Mouse (Mus musculus): ENCODE data around the gene Gdpd1. TPM values are rescaled to one million over a fixed set of nuclear protein-coding genes. Genes with fewer than 3 reads are reported as not detected.

Gene Gdpd1
- polyA plus RNA-seq, 1 experiment from 2014 or later, result 186 TPM

DNA sequence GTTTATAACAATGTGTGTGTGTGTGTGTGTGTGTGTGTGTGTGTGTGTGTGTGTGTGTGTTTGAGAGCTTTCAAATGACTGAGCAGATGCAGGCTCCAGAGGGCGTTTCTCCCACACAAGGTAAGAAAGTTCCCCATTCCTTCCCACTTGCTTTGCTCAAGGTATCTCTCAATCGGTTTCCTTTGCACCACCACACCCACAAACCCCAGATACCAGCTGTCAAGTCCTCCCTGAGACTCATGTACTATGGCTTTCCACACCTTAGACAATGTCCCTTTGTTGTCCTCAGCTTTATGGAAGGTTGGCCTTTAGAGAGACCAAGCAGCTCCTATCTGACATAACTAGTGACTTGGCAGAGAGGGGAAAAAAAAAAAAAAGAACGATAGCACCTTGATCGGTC lies 51.1 kb downstream of the Gdpd1 start:
- 83% methylated on average over 4 of the region's 4 CpGs for WGBS
- Histone ChIP-seq H3K4me2 (replicated peaks) (no peak overlapping the region), H3K36me3 (no peaks in the 10 kb centered on the region), H3K27me3 (no peaks in the 10 kb centered on the region), H3K9me3 (no peaks in the 10 kb centered on the region), H3K27ac (no peak overlapping the region), H3K4me3 (replicated peaks) (no peak overlapping the region), H3K4me1 (replicated peaks) (no peaks in the 10 kb centered on the region), H3K9ac (replicated peaks) (no peak overlapping the region)
- ATAC-seq, result no peak

DNA sequence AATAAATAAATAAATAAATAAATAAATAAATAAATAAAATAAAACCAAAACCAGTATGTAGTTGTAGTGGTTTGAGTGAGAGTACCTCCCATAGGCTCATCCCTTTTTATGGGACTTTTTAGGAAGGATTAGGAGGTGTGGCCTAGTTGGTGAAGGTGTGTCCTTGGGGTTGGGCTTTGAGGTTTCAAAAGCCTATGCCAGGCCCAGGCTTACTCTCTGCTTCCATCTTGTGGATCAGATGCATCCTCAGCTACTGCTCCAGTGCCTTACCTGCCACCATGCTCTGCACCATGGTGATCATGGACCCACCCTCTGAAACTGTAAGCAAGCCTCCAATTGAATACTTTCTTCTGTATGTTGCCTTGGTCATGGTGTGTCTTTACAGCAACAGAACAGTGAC lies 52.3 kb downstream of the Gdpd1 start:
- Histone ChIP-seq H3K27me3 (no peaks in the 10 kb centered on the region), H3K27ac (no peak overlapping the region), H3K9me3 (no peaks in the 10 kb centered on the region), H3K4me3 (replicated peaks) (no peak overlapping the region), H3K36me3 (no peaks in the 10 kb centered on the region), H3K4me1 (replicated peaks) (no peaks in the 10 kb centered on the region), H3K9ac (replicated peaks) (no peak overlapping the region), H3K4me2 (replicated peaks) (no peak overlapping the region)
- no peak for ATAC-seq

GRCm38 (mm10) chr11:87020449-87020848 lies 53.4 kb downstream of the Gdpd1 start:
- 86% methylated on average over 5 of the region's 5 CpGs for WGBS
- no peaks in the 10 kb centered on the region for H3K4me1 ChIP-seq (replicated peaks)
- no peak overlapping the region for H3K4me3 ChIP-seq (replicated peaks)

DNA sequence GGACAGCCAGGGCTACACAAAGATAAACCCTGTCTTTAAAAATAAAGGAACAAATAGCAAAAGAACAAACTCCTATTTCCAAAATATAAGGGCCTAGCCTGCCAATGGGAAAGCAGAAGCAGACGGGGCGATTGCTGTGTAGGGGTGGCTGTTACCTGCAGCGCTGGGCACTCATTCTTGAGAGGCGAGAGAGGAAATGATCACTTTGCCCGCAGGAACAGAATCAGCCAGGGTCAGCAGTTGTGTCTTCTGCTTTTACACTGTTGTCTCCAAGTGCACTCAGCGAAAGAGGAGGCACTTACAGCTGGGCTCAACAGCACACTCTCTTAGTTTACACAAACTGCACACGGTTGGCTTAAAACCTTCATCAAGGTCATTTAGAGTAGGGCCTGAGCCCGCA lies 54.4 kb downstream of the Gdpd1 start:
- H3K4me3 ChIP-seq (replicated peaks), result no peak overlapping the region
- H3K27ac ChIP-seq, result no peak overlapping the region
- no peak for ATAC-seq
- no peaks in the 10 kb centered on the region for H3K4me1 ChIP-seq (replicated peaks)
- H3K36me3 ChIP-seq, result no peaks in the 10 kb centered on the region
- H3K4me2 ChIP-seq (replicated peaks), result no peak overlapping the region
- no peak overlapping the region for H3K9ac ChIP-seq (replicated peaks)
- WGBS, result 80% methylated on average over 8 of the region's 8 CpGs
- H3K27me3 ChIP-seq, result no peaks in the 10 kb centered on the region
- no peaks in the 10 kb centered on the region for H3K9me3 ChIP-seq

More at GRCm38 (mm10) chr11:87020449-87020848, 53.4 kb downstream of the Gdpd1 start:
- no peaks in the 10 kb centered on the region for H3K36me3 ChIP-seq
- no peaks in the 10 kb centered on the region for H3K27me3 ChIP-seq
- H3K9ac ChIP-seq (replicated peaks), result no peak overlapping the region
- no peak overlapping the region for H3K27ac ChIP-seq
- no peak overlapping the region for H3K4me2 ChIP-seq (replicated peaks)
- ATAC-seq, result no peak
- no peaks in the 10 kb centered on the region for H3K9me3 ChIP-seq

GRCm38 (mm10) chr11:87018081-87018480 lies 55.8 kb downstream of the Gdpd1 start:
- Histone ChIP-seq H3K4me1 (replicated peaks) (no peaks in the 10 kb centered on the region), H3K4me3 (replicated peaks) (no peak overlapping the region), H3K27ac (no peak overlapping the region), H3K4me2 (replicated peaks) (no peak overlapping the region), H3K9me3 (no peaks in the 10 kb centered on the region), H3K27me3 (no peaks in the 10 kb centered on the region), H3K36me3 (no peaks in the 10 kb centered on the region), H3K9ac (replicated peaks) (no peak overlapping the region)
- WGBS, result 81% methylated on average over 4 of the region's 4 CpGs
- no peak for ATAC-seq

- no peaks in the 10 kb centered on the region for H3K4me1 ChIP-seq (replicated peaks)
- H3K27ac ChIP-seq, result no peak overlapping the region
- H3K4me2 ChIP-seq (replicated peaks), result no peak overlapping the region
- H3K36me3 ChIP-seq, result no peaks in the 10 kb centered on the region
- 73% methylated on average over 3 of the region's 3 CpGs for WGBS
- H3K4me3 ChIP-seq (replicated peaks), result no peak overlapping the region
- no peaks in the 10 kb centered on the region for H3K9me3 ChIP-seq
- no peak for ATAC-seq
- H3K9ac ChIP-seq (replicated peaks), result no peak overlapping the region
- H3K27me3 ChIP-seq, result no peaks in the 10 kb centered on the region
These were observed 58.2 kb downstream of the Gdpd1 start for GRCm38 (mm10) chr11:87015691-87016090.

- Histone ChIP-seq H3K4me1 (replicated peaks) (peaks cover 9% of the 10 kb centered on the region), H3K4me2 (replicated peaks) (no peak overlapping the region), H3K4me3 (replicated peaks) (no peak overlapping the region), H3K9ac (replicated peaks) (no peak overlapping the region), H3K9me3 (no peaks in the 10 kb centered on the region), H3K27me3 (no peaks in the 10 kb centered on the region), H3K27ac (no peak overlapping the region), H3K36me3 (no peaks in the 10 kb centered on the region)
- peak; percentile 56 for ATAC-seq
- WGBS, result 24% methylated on average over 9 of the region's 9 CpGs
These were observed 63.4 kb downstream of the Gdpd1 start for GRCm38 (mm10) chr11:87010476-87010875.

DNA sequence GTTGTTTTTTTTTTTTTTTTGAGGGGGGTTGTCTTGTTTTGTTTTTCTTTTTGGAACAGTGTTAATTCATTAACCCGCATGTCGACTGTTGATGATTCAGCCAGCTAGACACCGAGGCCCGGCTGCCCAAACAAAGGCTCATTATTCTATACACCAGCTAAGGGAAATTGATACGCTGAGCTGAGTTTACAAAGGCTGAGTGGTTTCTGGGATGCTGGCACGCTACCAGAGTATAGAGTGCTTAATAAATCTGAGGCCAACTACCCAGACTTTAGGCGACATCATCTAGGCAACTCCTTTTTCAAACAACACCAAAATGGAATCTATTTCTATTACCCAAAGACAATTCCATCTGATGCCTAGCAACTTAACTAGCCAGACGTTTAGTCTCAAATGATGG lies 66.5 kb downstream of the Gdpd1 start:
- H3K4me3 ChIP-seq (replicated peaks), result no peak overlapping the region
- no peak overlapping the region for H3K9ac ChIP-seq (replicated peaks)
- no peaks in the 10 kb centered on the region for H3K27me3 ChIP-seq
- 15% methylated on average over 8 of the region's 8 CpGs for WGBS
- H3K4me1 ChIP-seq (replicated peaks), result peaks cover 9% of the 10 kb centered on the region
- H3K9me3 ChIP-seq, result no peaks in the 10 kb centered on the region
- H3K4me2 ChIP-seq (replicated peaks), result no peak overlapping the region
- H3K27ac ChIP-seq, result peak overlapping the region; percentile 64
- peak; percentile 53; the same call in 1 of the 2 replicates for ATAC-seq
- no peaks in the 10 kb centered on the region for H3K36me3 ChIP-seq

GRCm38 (mm10) chr11:87004960-87005755 lies 68.7 kb downstream of the Gdpd1 start:
- ATAC-seq, result no peak
- H3K4me1 ChIP-seq (replicated peaks), result peaks cover 9% of the 10 kb centered on the region
- H3K4me2 ChIP-seq (replicated peaks), result no peak overlapping the region
- H3K4me3 ChIP-seq (replicated peaks), result no peak overlapping the region
- WGBS, result 60% methylated on average over 12 of the region's 12 CpGs
- H3K9me3 ChIP-seq, result no peaks in the 10 kb centered on the region
- no peak overlapping the region for H3K27ac ChIP-seq
- H3K36me3 ChIP-seq, result no peaks in the 10 kb centered on the region
- no peaks in the 10 kb centered on the region for H3K27me3 ChIP-seq
- H3K9ac ChIP-seq (replicated peaks), result no peak overlapping the region

GRCm38 (mm10) chr11:87002078-87002829 lies 71.6 kb downstream of the Gdpd1 start:
- no peak overlapping the region for H3K4me2 ChIP-seq (replicated peaks)
- ATAC-seq, result no peak
- H3K27me3 ChIP-seq, result no peaks in the 10 kb centered on the region
- WGBS, result 87% methylated on average over 10 of the region's 10 CpGs
- no peak overlapping the region for H3K27ac ChIP-seq
- H3K36me3 ChIP-seq, result no peaks in the 10 kb centered on the region
- no peak overlapping the region for H3K4me3 ChIP-seq (replicated peaks)
- H3K4me1 ChIP-seq (replicated peaks), result peaks cover 4% of the 10 kb centered on the region; the same call in 1 of the 2 replicates
- no peaks in the 10 kb centered on the region for H3K9me3 ChIP-seq
- no peak overlapping the region for H3K9ac ChIP-seq (replicated peaks)

GRCm38 (mm10) chr11:87001217-87001616 lies 72.6 kb downstream of the Gdpd1 start:
- no peak for ATAC-seq
- no peaks in the 10 kb centered on the region for H3K36me3 ChIP-seq
- H3K27me3 ChIP-seq, result no peaks in the 10 kb centered on the region
- H3K9ac ChIP-seq (replicated peaks), result no peak overlapping the region
- H3K27ac ChIP-seq, result no peak overlapping the region
- no peaks in the 10 kb centered on the region for H3K9me3 ChIP-seq
- H3K4me2 ChIP-seq (replicated peaks), result no peak overlapping the region
- H3K4me3 ChIP-seq (replicated peaks), result no peak overlapping the region
- peaks cover under 1% of the 10 kb centered on the region; the same call in 1 of the 2 replicates for H3K4me1 ChIP-seq (replicated peaks)
- WGBS, result 84% methylated on average over 8 of the region's 8 CpGs

DNA sequence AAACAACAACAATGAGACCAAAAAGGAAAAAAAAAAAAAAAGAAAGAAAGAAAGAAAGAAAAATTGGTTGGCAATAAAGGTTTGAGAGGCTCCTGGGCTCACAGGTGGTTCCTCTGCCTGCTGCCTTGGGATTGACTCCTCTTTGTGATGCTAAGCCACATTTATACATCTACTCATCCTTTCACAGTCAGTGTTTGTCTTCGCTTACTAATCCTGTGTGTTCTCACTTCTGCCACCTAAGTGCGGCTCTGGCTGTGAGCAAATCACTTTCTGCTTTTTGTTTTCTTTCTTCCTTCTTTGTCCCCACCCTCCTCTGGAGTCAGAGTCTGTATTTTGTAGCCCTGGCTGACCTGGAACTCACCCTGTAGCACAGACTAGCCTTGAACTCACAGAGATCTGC lies 77.6 kb downstream of the Gdpd1 start:
- ATAC-seq, result no peak
- Histone ChIP-seq H3K4me1 (replicated peaks) (peaks cover 40% of the 10 kb centered on the region), H3K4me2 (replicated peaks) (no peak overlapping the region), H3K27me3 (no peaks in the 10 kb centered on the region), H3K36me3 (no peaks in the 10 kb centered on the region), H3K9me3 (no peaks in the 10 kb centered on the region), H3K27ac (peak overlapping the region; percentile 73), H3K4me3 (replicated peaks) (no peak overlapping the region), H3K9ac (replicated peaks) (no peak overlapping the region)
- WGBS, result 21% methylated on average over 2 of the region's 2 CpGs

Measured in midbrain, embryonic 13.5 days (tissue).